Mouse (Mus musculus) forebrain, embryonic 14.5 days (tissue): ENCODE data around the gene Trnau1ap. TPM values are rescaled to one million over a fixed set of nuclear protein-coding genes. Genes with fewer than 3 reads are reported as not detected.
"Not testable (repeated sequence)": the region's sequence is repeated elsewhere in the genome, so short reads cannot be mapped to it uniquely, and the experiment has no call there.

Experiments used
- ATAC-seq: fragments of 200-750 bp; cut with Nextera tagmentation; 2 replicates; pipeline ENCODE4 v1.8.0; 2017; ENCODE audit warnings: mild to moderate bottlenecking, moderate library complexity
- DNase-seq: peaks from one replicate; pipeline ENCODE4 v3.0.0-alpha.2; 2015; ENCODE audit warnings: low spot score
- H3K27ac ChIP-seq: fragments of 300-500 bp; sonication (generic); 2 replicates; pipeline ENCODE4 v1.5.1; 2014; ENCODE audit warnings: low read depth, mild to moderate bottlenecking, control low read depth, low read length, moderate library complexity
- H3K27me3 ChIP-seq: fragments of 300-500 bp; sonication (generic); replicated peaks from 2 replicates; pipeline ENCODE4 v1.6.1; 2014; ENCODE audit warnings: low read length, control low read depth, mixed read lengths; ENCODE audit not compliant: control insufficient read depth, insufficient read depth
- H3K36me3 ChIP-seq: fragments of 300-500 bp; sonication (generic); 2 replicates; pipeline ENCODE4 v1.6.1; 2014; ENCODE audit warnings: low read length, control low read depth; ENCODE audit not compliant: control insufficient read depth, insufficient read depth
- H3K4me1 ChIP-seq: fragments of 300-500 bp; sonication (generic); 2 replicates; pipeline ENCODE4 v1.6.1; 2014; ENCODE audit warnings: antibody characterized with exemption, low read length, control low read depth; ENCODE audit not compliant: control insufficient read depth, insufficient read depth
- H3K4me2 ChIP-seq: fragments of 300-500 bp; sonication (generic); 2 replicates; pipeline ENCODE4 v1.6.1; 2014; ENCODE audit warnings: mild to moderate bottlenecking, control low read depth, low read length
- H3K4me3 ChIP-seq: fragments of 300-500 bp; sonication (generic); 2 replicates; pipeline ENCODE4 v1.5.1; 2014; ENCODE audit warnings: low read depth, low read length, control low read depth
- H3K9ac ChIP-seq: fragments of 300-500 bp; sonication (generic); 2 replicates; pipeline ENCODE4 v1.6.1; 2014; ENCODE audit warnings: mild to moderate bottlenecking, low read length, control low read depth, moderate library complexity
- H3K9me3 ChIP-seq: fragments of 300-500 bp; sonication (generic); replicated peaks from 2 replicates; pipeline ENCODE4 v1.6.1; 2016; ENCODE audit warnings: low read length, control low read depth, mixed read lengths; ENCODE audit not compliant: control insufficient read depth
- WGBS: fragments of 180-500 bp; shearing (Covaris S2); extraction: QIAGEN DNeasy Blood & Tissue Kit; methylation state at CpG from one replicate; pipeline ENCODE4 v1.1.7; 2014; 5-methylcytosine and 5-hydroxymethylcytosine counted together
- polyA plus RNA-seq: library from polyadenylated mRNA; unstranded; fragments of >200 nt; fragmentation: Nextera tagmentation; extraction: Ambion mirVana; gene quantifications from 2 replicates; pipeline ENCODE4 v1.2.1, GENCODE M21; 2014

Trnau1ap gene
- polyA plus RNA-seq, 1 experiment from 2014 or later: 97.9 TPM

- ATAC-seq: no peak
- WGBS: 85% methylated on average over 1 of the region's 1 CpGs
These were observed 29.5 kb downstream of the Trnau1ap start for GRCm38 (mm10) chr4:132299849-132300248.

DNA sequence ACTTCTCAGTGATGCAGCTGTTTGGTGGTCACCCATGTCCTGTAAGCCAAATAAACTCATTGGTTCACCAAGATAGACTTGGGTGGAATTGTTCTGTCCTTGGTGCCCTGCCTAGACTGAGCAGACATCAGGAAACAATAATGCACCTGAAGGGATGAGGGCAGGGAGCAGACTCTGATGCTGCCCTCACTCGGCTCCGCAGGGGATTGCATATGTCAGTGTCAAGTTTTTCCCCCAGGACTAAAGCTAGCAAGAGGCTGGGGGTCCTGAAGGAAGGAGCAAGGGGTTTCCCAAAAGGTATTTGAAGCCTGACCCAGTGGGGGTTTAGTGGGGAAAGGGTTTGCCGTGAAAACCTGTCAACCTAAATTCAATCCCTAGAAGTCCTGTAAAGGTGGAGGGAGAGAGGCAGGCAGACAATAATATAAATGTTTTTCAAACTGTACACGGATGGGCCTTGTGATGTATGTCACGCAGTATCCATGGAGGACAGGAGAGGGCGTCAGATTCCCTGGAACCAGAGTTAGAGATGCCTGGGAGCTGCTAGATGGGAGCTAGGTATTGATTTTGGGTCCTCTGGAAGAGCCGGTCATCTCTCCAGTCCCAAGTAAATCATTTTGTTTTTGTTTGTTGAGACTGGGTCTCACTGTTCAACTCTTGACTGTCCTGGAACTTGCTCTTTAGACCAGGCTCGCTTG, 33.5 kb downstream of the Trnau1ap start:
- ATAC-seq: no peak
- DNase-seq: no peak

More at GRCm38 (mm10) chr4:132299849-132300248, 29.5 kb downstream of the Trnau1ap start:
- Histone ChIP-seq H3K9me3 (no peaks in the 10 kb centered on the region), H3K4me2 (no peak overlapping the region), H3K27me3 (no peaks in the 10 kb centered on the region), H3K36me3 (no peaks in the 10 kb centered on the region), H3K4me1 (no peaks in the 10 kb centered on the region), H3K9ac (no peak overlapping the region), H3K4me3 (no peak overlapping the region), H3K27ac (no peak overlapping the region)
- no peak for DNase-seq

DNA sequence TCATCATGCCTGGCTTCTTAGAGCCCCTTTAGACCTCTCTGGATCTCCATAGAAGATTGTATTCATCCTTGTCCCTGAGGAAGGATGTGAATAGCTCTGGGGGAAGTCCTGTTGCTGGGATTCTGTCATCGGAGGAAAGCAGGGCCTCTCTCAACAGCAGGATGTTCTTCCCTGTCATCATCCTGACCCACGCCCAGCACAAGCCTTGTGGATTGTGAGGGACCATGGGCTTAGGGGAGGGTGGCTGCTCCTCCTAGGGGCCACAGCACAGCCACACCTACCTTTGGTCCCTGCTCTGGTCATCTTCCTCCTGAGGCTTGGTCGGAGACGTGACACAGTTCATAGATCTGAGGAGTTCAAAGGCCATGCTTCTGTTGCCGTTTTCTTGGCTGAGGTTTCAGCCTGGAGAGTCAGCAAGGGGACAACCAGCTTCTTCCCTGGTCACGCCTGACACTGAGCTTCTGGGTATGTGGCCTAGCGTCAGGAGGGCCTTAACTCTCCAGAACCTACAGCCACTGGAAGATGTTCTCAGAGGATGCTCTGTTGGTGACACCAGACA, 35.6 kb downstream of the Trnau1ap start:
- 86% methylated on average over 7 of the region's 7 CpGs for WGBS
- H3K9ac ChIP-seq: no peak overlapping the region
- DNase-seq: no peak

More for the DNA sequence above, 33.5 kb downstream of the Trnau1ap start:
- no peak overlapping the region for H3K4me2 ChIP-seq
- no peaks in the 10 kb centered on the region for H3K27me3 ChIP-seq
- H3K4me3 ChIP-seq: no peak overlapping the region
- no peak overlapping the region for H3K9ac ChIP-seq
- H3K27ac ChIP-seq: no peak overlapping the region
- no peaks in the 10 kb centered on the region for H3K9me3 ChIP-seq
- H3K4me1 ChIP-seq: no peaks in the 10 kb centered on the region
- 49% methylated on average over 8 of the region's 8 CpGs for WGBS
- H3K36me3 ChIP-seq: peaks cover 37% of the 10 kb centered on the region

DNA sequence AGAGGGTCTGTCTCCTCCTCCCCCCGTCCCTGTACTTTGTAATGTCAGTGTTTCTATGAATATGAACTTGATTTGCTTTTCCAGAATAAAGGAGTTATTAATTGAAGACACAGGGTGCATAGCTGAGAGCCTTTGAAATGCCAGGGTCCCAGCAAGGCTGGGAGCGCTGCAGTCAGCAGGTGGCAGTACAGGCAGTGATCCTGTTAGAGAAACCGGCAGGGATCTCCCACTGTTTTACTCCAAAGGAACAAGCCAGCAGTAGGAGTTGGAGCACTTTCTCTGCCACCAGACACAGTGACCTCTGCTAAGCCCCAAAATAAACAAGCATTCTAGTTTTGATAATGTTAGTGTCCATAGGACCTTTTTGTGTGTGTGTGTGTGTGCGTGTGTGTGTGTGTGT, 36.4 kb downstream of the Trnau1ap start:
- Histone ChIP-seq H3K27ac (no peak overlapping the region), H3K9ac (no peak overlapping the region), H3K36me3 (peaks cover 45% of the 10 kb centered on the region), H3K4me1 (no peaks in the 10 kb centered on the region), H3K4me3 (no peak overlapping the region), H3K27me3 (no peaks in the 10 kb centered on the region), H3K4me2 (no peak overlapping the region), H3K9me3 (no peaks in the 10 kb centered on the region)
- no peak for ATAC-seq
- DNase-seq: peak; percentile 52
- 55% methylated on average over 4 of the region's 4 CpGs for WGBS

More for the DNA sequence above, 35.6 kb downstream of the Trnau1ap start:
- Histone ChIP-seq H3K4me2 (no peak overlapping the region), H3K36me3 (peaks cover 45% of the 10 kb centered on the region), H3K4me3 (no peak overlapping the region), H3K9me3 (no peaks in the 10 kb centered on the region), H3K27ac (no peak overlapping the region), H3K27me3 (no peaks in the 10 kb centered on the region), H3K4me1 (no peaks in the 10 kb centered on the region)
- no peak for ATAC-seq

GRCm38 (mm10) chr4:132291624-132292335, 37.6 kb downstream of the Trnau1ap start:
- WGBS: 83% methylated on average over 12 of the region's 12 CpGs
- ATAC-seq (no peak), DNase-seq (no peak)
- H3K9me3 ChIP-seq: no peaks in the 10 kb centered on the region
- peaks cover 45% of the 10 kb centered on the region for H3K36me3 ChIP-seq
- H3K27me3 ChIP-seq: no peaks in the 10 kb centered on the region
- H3K4me1 ChIP-seq: no peaks in the 10 kb centered on the region
- no peak overlapping the region for H3K4me3 ChIP-seq
- H3K9ac ChIP-seq: no peak overlapping the region
- H3K4me2 ChIP-seq: no peak overlapping the region
- no peak overlapping the region for H3K27ac ChIP-seq

DNA sequence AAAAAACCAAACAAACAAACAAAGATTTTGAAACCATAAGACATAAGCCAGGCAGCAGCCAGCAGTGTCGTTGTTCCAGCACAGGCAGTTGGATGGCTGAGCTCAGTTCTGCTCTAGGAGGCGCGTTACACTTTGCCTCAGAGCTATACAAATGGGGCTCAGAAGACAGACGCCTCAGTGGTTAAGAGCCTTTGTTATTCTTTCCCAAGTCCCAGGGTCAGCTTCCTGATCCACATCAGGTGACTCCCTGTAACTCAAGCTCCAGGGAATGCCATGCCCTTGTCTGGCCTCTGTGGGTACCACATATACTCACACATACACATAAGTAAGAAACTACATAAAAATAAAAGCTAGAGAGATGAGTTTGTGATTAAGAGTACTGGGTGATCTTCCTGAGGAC, 38.3 kb downstream of the Trnau1ap start:
- H3K4me1 ChIP-seq: no peaks in the 10 kb centered on the region
- no peaks in the 10 kb centered on the region for H3K27me3 ChIP-seq
- DNase-seq: no peak
- H3K4me3 ChIP-seq: no peak overlapping the region
- H3K9me3 ChIP-seq: no peaks in the 10 kb centered on the region
- no peak overlapping the region for H3K9ac ChIP-seq
- peaks cover 49% of the 10 kb centered on the region for H3K36me3 ChIP-seq
- ATAC-seq: no peak
- H3K27ac ChIP-seq: no peak overlapping the region
- H3K4me2 ChIP-seq: no peak overlapping the region
- WGBS: 96% methylated on average over 4 of the region's 4 CpGs

DNA sequence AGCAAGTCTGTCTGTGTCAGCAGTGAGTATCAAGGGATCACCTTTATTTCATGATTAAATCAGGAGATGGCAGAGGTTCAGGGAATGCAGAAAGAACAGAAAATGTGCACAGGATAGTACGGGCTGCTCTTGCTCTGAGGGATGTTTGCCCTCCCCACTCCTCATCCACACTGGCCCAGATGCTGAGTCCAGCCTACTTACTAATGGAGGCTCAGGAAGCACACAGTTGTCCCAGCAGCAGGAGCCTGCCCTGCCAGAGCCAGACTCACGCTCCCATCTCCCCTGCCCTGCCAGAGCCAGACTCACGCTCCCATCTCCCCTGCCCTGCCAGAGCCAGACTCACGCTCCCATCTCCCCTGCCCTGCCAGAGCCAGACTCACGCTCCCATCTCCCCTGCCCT, 40.5 kb downstream of the Trnau1ap start:
- H3K36me3 ChIP-seq: peaks cover 58% of the 10 kb centered on the region
- 91% methylated on average over 2 of the region's 5 CpGs for WGBS
- ATAC-seq, H3K9me3 ChIP-seq, H3K27me3 ChIP-seq, H3K27ac ChIP-seq, H3K9ac ChIP-seq, H3K4me2 ChIP-seq, DNase-seq, H3K4me3 ChIP-seq, H3K4me1 ChIP-seq: not testable (repeated sequence)

DNA sequence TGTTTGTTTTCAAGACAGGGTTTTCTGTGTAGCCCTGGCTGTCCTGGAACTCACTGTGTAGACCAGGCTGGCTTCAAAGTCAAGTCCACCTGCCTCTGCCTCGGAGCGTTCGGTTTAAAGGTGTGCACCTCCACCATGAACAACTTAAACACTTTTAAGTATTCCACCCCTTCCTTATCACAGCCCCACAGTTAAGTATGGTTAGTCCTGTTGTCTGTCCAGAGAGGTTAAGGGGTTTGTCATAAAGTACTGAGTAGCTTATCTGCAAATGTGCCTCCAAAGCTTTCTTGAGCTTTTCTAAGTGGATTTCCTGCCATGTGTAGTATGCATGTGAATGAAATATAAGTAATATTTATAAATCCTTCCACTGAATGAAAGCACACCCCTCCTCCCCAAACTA, 53.4 kb downstream of the Trnau1ap start:
- no peak for DNase-seq
- no peak for ATAC-seq

More for the DNA sequence above, 53.4 kb downstream of the Trnau1ap start:
- Histone ChIP-seq H3K9ac (no peak overlapping the region), H3K4me3 (no peak overlapping the region), H3K27me3 (no peaks in the 10 kb centered on the region), H3K36me3 (peaks cover 3% of the 10 kb centered on the region; the same call in 1 of the 2 replicates), H3K4me2 (0 out of 2 replicates have a peak overlapping the region, but pooled peaks have one; percentile 12), H3K27ac (no peak overlapping the region), H3K4me1 (peaks cover 9% of the 10 kb centered on the region), H3K9me3 (no peaks in the 10 kb centered on the region)
- 91% methylated on average over 3 of the region's 3 CpGs for WGBS
